Mouse (Mus musculus) cerebellum, adult 2 months (tissue): ENCODE results near the gene Unc93a2.
"Not testable (repeated sequence)": the region's sequence is repeated elsewhere in the genome, so short reads cannot be mapped to it uniquely, and the experiment has no call there.

Experiments
- CTCF ChIP-seq: fragments of 200-500 bp; IDR thresholded peaks from 2 replicates; pipeline ENCODE4 v1.5.1; 2011; ENCODE audit warnings: low read depth, mild to moderate bottlenecking, control low read depth, low read length, moderate library complexity, borderline replicate concordance; ENCODE audit not compliant: insufficient read depth
- POLR2A ChIP-seq: fragments of 200-500 bp; IDR thresholded peaks from 2 replicates; pipeline ENCODE4 v1.6.1; 2011; ENCODE audit warnings: low read length, control low read depth, borderline replicate concordance; ENCODE audit not compliant: insufficient read depth

- not testable (repeated sequence) for TF ChIP-seq POLR2A, CTCF
These were observed 69.4 kb downstream of the Unc93a2 start for GRCm38 (mm10) chr17:7315693-7316382.
